Mouse (Mus musculus): ENCODE data around the gene Iyd. TPM values are rescaled to one million over a fixed set of nuclear protein-coding genes. Genes with fewer than 3 reads are reported as not detected.
"Not testable (repeated sequence)": the region's sequence is repeated elsewhere in the genome, so short reads cannot be mapped to it uniquely, and the experiment has no call there.

The Iyd gene
- not detected for total RNA-seq (2021)
- long read RNA-seq, experiment 1 = 0 reads
- long read RNA-seq, experiment 2 = 0 reads

- DNase-seq = no peak
These were observed at the start of gene Iyd for GRCm38 (mm10) chr10:3540003-3540827. Iyd (plus strand) TSS chr10:3540240.

DNA sequence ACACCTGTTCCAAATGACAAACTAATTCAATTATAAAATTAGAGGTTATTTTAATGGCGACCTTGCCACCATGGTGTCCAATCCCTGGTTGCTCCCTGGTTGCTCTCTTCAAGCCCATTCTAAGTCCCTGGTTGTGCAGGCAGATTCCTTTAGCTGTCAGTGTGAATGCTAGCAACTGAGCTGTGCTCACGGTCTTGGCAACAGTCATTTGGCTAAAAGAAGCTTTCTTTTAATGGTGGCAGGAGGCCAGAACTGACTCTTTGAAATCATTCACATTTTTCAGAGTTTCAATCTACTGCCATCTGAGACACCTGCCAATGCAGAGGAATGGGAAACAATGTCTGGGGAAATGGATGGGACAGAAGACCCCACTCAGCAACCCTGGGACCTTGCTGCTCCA is 43.2 kb upstream of the Iyd start:
- DNase-seq = no peak

DNA sequence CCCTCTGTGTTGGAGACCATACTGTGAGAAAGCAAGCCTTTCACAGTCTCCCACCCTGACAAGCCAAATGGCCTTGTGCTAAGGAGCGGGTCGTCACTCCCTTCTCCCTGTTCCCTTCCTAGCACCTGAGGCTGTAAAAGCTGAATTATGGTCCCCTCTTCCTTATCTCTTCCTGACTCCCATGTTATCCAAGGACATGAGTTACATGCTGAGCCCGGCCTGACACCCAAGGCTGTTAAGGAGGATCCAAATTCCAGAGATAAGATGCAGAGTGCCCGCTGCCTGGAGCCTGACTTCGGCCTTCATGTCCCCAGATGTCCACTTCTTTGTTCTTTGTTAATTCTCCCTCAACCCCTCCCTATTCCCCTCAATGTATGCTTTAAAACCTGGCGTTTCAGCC is 39.2 kb upstream of the Iyd start:
- not testable (repeated sequence) for DNase-seq

- no peak for DNase-seq
These were observed 32.4 kb upstream of the Iyd start for GRCm38 (mm10) chr10:3507484-3508221.

GRCm38 (mm10) chr10:3508222-3508588 is 31.8 kb upstream of the Iyd start:
- no peak for DNase-seq

GRCm38 (mm10) chr10:3508746-3509145 is 31.3 kb upstream of the Iyd start:
- DNase-seq = no peak

DNA sequence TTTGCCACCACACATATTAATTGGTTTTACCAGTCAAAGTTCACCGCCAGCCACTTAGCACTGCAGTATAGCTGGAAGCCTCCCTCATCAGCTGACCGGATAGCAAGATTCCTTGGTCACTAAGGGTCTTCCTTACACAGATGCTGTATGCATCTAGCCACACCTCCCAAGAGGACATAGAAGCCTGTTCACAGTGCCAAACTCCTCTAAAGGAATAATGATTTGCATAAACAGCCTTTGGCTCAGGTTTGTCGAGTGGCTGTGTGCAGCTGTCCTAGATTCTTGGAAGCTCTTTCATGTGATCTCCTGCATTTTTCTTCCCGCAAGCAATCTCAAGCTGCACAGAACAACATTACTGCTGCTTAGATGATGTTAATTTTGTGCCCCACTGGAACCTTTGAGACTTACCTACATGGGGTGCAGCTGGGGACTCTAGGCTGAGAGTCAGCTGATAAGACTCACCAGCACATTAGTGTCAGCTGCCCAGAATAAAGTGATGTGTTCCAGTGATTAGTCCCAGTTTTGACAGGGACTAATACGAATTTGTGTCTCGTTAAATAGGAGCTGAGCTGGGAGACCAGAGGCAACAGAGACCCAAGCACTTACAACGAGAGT is 30.3 kb upstream of the Iyd start:
- no peak for DNase-seq

DNA sequence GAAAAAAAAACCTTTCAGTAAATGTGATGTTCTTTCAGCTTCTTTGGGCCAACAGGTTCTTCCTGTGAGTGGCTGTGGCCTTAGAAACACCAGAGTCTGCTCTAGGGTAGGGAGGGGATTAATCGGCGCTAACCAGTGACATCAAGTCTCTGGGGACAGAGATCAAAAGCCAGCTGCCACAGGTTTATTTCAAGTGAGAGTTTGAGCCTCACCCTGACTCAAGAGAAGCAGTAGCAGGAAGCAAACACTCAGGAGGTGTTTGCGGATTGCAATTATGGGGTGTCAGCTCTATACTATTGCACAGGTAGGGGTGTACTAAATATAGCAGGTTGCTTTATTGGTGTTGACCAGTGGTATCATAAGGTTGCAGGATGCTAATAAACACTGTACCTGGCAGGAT is 29.6 kb upstream of the Iyd start:
- DNase-seq = no peak

DNA sequence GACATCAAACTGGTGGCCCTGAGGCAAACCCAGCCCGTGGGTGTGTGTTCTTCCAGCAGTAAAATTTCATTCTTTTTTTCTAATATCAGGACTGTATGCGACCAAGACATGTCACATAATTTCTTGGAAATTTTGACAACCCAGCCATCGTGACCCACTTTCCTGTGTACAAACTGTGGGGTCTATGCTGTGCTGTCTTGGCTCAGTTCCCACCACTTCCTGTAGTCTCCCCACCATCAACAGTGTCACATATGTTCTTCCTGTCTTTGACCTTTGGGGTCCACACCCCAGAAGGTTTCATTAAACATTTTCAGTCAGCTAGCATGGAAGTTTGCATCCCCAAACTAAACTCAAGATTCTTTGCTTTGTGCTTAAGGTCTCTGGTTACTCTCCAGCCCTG is 28.6 kb upstream of the Iyd start:
- DNase-seq = no peak

GRCm38 (mm10) chr10:3512620-3513305 is 27.3 kb upstream of the Iyd start:
- DNase-seq = no peak

DNA sequence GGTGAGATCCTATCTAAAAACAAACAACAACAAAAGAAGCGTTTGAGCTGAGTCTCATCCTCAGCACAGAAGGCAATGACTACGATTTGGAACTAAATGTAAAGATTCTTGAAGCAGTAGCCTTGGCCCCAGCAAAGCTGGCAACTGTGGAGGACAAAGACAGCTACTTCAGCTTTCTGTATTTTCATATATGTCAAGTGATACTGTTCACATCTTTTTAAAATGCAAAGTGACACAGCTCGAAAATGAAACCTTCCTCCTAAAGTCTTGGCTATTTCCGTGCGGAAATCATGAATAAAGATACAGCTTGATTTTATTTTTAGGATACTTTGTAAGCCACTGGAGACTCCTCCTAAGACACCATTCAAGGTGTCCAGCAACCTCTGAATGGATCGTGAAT is 26.1 kb upstream of the Iyd start:
- no peak for DNase-seq

GRCm38 (mm10) chr10:3514634-3515033 is 25.4 kb upstream of the Iyd start:
- DNase-seq = no peak

- DNase-seq = no peak
These were observed 23.6 kb upstream of the Iyd start for GRCm38 (mm10) chr10:3516442-3516841.

GRCm38 (mm10) chr10:3523044-3523793 is 16.8 kb upstream of the Iyd start:
- DNase-seq = no peak

DNA sequence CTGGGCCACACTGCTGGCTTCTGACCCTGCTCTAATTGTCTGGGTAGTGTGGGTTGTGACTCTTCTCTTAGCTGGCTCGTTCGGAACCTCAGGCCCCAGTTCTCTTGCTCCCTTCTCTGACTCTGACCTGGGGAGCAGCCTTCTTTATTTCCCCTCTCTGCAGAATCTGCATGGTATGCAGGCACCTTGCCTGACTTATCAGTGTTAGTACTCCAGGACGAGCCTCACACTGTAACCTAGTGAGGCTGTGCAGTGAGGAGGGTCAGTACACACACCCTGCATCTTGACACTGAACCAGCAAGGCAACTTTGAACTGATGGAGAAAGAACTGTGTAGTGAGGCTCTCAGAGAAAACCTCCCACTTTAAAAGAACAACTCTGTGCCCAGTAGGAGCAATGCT is 15.5 kb upstream of the Iyd start:
- DNase-seq = no peak

GRCm38 (mm10) chr10:3525420-3526019 is 14.5 kb upstream of the Iyd start:
- DNase-seq = no peak

DNA sequence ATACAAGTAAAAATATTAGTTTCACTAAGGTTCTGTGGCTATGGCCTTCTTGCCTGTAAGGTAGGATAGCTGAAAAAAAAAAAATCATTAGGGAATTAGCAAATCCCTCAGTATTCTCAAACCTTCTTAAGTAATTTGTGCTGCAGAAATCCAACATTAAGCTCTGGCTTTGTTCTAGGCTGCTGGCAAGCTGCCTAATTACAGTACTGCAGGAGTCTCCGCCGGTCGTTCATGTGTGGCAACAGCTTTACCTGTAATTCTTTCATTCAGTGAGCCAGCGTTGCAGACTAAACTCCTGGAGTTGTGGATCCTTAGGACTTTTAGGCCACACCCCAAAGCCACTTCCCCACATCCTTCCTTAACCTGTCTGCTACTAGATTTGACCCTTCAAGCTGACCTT is 10.2 kb upstream of the Iyd start:
- no peak for DNase-seq

DNA sequence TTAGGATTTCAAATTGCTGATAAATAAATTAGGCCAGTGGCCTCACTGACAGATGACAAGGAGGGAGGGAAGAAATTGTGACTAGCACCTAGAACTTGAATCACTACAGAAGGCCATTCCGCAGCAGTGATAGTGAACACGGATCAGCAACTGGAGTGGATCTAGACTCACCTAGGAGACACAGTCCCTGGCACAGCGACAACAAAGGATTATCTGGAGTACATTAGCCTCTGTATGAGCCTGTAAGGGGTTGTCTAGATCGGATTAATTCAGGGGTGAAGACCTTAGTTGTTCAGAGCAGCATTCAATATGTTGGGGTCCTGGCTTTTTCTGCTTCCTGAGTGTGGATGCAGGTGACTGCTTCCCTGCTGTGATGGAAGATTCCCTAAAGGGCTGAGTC is 9.4 kb upstream of the Iyd start:
- DNase-seq = no peak

DNA sequence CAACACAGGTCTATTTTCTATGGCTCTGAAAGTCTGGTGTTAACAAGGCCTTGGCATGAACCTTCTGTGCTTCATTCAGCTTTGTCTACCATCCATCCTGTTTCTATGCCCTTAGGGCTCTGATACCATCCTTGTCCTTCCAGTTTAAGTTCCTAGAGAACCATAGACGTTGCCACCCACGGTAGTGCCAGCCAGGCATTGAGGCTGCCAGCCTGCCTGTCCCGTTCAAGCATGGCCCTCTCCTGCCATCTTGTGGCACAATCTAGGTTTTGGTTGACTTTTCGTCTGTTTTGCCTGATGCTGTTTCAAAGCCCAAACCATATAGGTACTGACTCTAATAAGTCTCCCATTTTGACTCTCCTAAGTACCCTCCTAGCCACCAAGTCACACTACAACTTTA is 8.7 kb upstream of the Iyd start:
- DNase-seq = peak; percentile 48

DNA sequence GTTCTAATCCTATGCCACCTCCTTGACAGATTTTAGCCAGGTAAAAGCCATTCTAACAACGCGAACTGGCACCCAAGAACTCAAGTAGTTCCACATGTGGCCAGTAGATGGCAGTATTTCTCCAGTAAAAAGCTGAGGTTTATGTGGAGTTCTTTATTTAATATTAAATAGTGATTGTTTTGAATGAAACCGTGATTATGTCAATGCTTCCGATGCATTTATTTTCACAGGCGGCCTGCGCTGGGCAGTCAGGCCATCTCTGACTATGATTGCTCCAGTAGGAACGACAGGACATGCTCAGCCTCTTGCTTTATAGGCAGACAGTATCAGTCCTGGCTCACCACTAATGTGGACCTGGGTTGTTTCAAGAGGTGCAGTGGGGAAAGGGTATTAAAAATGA is 5.6 kb upstream of the Iyd start:
- DNase-seq = no peak

DNA sequence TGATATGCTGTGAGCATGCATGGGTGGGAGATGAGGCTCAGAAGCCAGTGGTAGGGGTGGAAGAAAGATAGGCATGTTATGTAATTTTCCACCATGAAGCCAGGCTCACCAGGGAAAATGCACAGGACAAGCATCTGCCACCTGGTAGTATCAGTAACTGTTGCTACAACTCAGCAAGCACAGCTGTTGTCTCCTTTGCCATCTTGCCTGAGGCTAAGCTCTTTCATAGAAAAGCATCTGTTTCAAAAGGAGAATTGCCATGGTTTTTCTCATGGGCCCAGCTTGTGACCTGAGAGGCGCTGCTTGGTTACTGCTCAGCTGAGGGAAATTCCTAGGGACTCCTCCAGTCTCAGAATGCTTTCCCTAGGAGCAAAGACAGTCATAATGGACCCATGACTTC is 3.7 kb upstream of the Iyd start:
- no peak for DNase-seq

DNA sequence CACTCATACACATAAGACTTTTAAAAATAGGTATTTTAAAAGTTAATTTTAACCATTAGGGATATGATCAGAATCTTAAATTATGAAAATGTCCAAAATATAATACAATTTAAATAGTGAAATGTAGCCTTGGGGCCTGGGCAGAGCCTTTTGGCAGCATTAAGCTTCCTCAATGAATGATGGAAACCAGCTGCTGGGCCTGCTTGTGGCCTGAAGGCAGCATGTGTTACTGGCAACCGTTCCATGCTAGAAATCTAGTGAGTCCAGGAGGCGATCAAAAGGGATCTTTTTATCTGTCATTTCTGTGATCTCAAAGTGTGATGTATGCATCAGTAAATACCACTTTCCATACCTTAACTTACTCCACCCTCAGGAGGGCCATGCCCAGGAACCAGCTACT is 9.3 kb downstream of the Iyd start:
- no peak for DNase-seq

Measured in gastrocnemius, postnatal 25 days (tissue).